ENCODE assay signal across 12 mouse cellular contexts in genomic region chr6:31113558-31114326, GRCm38 (mm10).
A peak's percentile ranks its signal among the peaks of the same experiment; 100 is the strongest.
DNase-seq lines count a peak whose midpoint lies in the region; ATAC-seq lines count a peak whose summit lies in the region.
"Had no signal": no experiment of that assay in that cellular context is flagged by ENCODE, and none has a peak within 500 bp of the region (broad histone marks: within the 10 kb centered on the region; RNA-seq: fewer than 3 reads in every experiment).

No protein-coding gene starts in this region.

- no peak for ATAC-seq in heart, embryonic 15.5 days (replicated peaks; ENCODE audit: insufficient number of reproducible peaks, insufficient read depth, low FRiP score, low read depth)
- peak; percentile 40; the same call in 1 of the 2 replicates for ATAC-seq in liver, embryonic 16.5 days (ENCODE audit: low read depth)
- no peak for ATAC-seq in midbrain, embryonic 15.5 days (replicated peaks)

- DNase-seq in ovary, adult 18-20 months (ENCODE audit: low spot score): peak; percentile 78
- no peak for DNase-seq in ovary, postnatal 14 days (ENCODE audit: low spot score)
- peak; percentile 62 for DNase-seq in splenic B cell, adult 2 months (ENCODE audit: low read depth, low spot score)
- no peak for DNase-seq in frontal cortex, postnatal 10 days (ENCODE audit: low spot score in 2 of 2)
- DNase-seq in T-cell, adult 2 months (ENCODE audit: low spot score): no peak
- DNase-seq: cerebellum, postnatal 10 days; gastrocnemius, postnatal 36 days; thymus, postnatal 4 days had no signal

- peaks cover 38% of the 10 kb centered on the region for H3K4me1 ChIP-seq in heart, embryonic 15.5 days (replicated peaks)
- peaks cover 30% of the 10 kb centered on the region for H3K4me1 ChIP-seq in liver, embryonic 16.5 days (ENCODE audit: control insufficient read depth, low read depth, low read length)
- 0 out of 2 replicates have a peak, but pooled peaks cover 5% of the 10 kb centered on the region for H3K4me1 ChIP-seq in midbrain, embryonic 15.5 days

- no peaks in the 10 kb centered on the region for H3K36me3 ChIP-seq in heart, embryonic 15.5 days
- H3K36me3 ChIP-seq in liver, embryonic 16.5 days (ENCODE audit: control insufficient read depth, insufficient read depth): no peaks in the 10 kb centered on the region
- peaks cover 5% of the 10 kb centered on the region for H3K36me3 ChIP-seq in splenic B cell, adult 2 months (ENCODE audit: control insufficient read depth, insufficient read depth, low read length, poor library complexity, severe bottlenecking)
- no peaks in the 10 kb centered on the region for H3K36me3 ChIP-seq in midbrain, embryonic 15.5 days (replicated peaks)
- H3K36me3 ChIP-seq: neural tube, embryonic 12.5 days had no signal

- no peaks in the 10 kb centered on the region for H3K27me3 ChIP-seq in heart, embryonic 15.5 days
- H3K27me3 ChIP-seq in liver, embryonic 16.5 days (ENCODE audit: control insufficient read depth, insufficient read depth, low read depth, low read length): no peaks in the 10 kb centered on the region
- H3K27me3 ChIP-seq in splenic B cell, adult 2 months (ENCODE audit: control insufficient read depth, insufficient read depth, low read length, poor library complexity, severe bottlenecking): no peaks in the 10 kb centered on the region
- H3K27me3 ChIP-seq in midbrain, embryonic 15.5 days (replicated peaks): no peaks in the 10 kb centered on the region
- H3K27me3 ChIP-seq: neural tube, embryonic 12.5 days had no signal

- WGBS in heart, embryonic 15.5 days: 76% methylated on average over 21 of the region's 21 CpGs
- WGBS in liver, embryonic 16.5 days (ENCODE audit: insufficient replicate concordance): 66% methylated on average over 21 of the region's 21 CpGs
- 89% methylated on average over 21 of the region's 21 CpGs for WGBS in midbrain, embryonic 15.5 days

- peak overlapping the region; percentile 68 for H3K27ac ChIP-seq in heart, embryonic 15.5 days
- H3K27ac ChIP-seq in liver, embryonic 16.5 days (ENCODE audit: low read length): peak overlapping the region; percentile 62
- H3K27ac ChIP-seq in midbrain, embryonic 15.5 days: no peak overlapping the region
- H3K27ac ChIP-seq: neural tube, embryonic 12.5 days had no signal

- peak overlapping the region; percentile 34; the same call in 1 of the 2 replicates for H3K4me2 ChIP-seq in heart, embryonic 15.5 days
- H3K4me2 ChIP-seq in liver, embryonic 16.5 days (ENCODE audit: low read depth, low read length): peak overlapping the region; percentile 40
- H3K4me2 ChIP-seq in midbrain, embryonic 15.5 days: no peak overlapping the region
- H3K4me2 ChIP-seq: neural tube, embryonic 12.5 days had no signal

- H3K9me3 ChIP-seq in heart, embryonic 15.5 days (replicated peaks): no peaks in the 10 kb centered on the region
- 0 out of 2 replicates have a peak, but pooled peaks cover 5% of the 10 kb centered on the region for H3K9me3 ChIP-seq in liver, embryonic 16.5 days (replicated peaks; ENCODE audit: control insufficient read depth, low read length)
- H3K9me3 ChIP-seq in midbrain, embryonic 15.5 days: no peaks in the 10 kb centered on the region

- no peak overlapping the region for H3K9ac ChIP-seq in heart, embryonic 15.5 days
- H3K9ac ChIP-seq in liver, embryonic 16.5 days (ENCODE audit: low read depth, low read length): no peak overlapping the region
- no peak overlapping the region for H3K9ac ChIP-seq in midbrain, embryonic 15.5 days
- H3K9ac ChIP-seq: neural tube, embryonic 12.5 days had no signal

- H3K4me3 ChIP-seq in heart, embryonic 15.5 days: no peak overlapping the region
- H3K4me3 ChIP-seq in liver, embryonic 16.5 days (ENCODE audit: low read depth, low read length): peak overlapping the region; percentile 24; the same call in 1 of the 2 replicates
- no peak overlapping the region for H3K4me3 ChIP-seq in midbrain, embryonic 15.5 days
- H3K4me3 ChIP-seq: neural tube, embryonic 12.5 days had no signal

Comparison
In these comparisons a context has a peak if more than half of its experiments do, and no peak if none do; other contexts are left out.
1. DNase-seq: peak in ovary, adult 18-20 months (single experiment) and splenic B cell, adult 2 months (single experiment); none in ovary, postnatal 14 days (single experiment), frontal cortex, postnatal 10 days (0 of 2) and T-cell, adult 2 months (single experiment).